9 mouse cellular contexts compared by ENCODE assay signal in the genomic region with DNA sequence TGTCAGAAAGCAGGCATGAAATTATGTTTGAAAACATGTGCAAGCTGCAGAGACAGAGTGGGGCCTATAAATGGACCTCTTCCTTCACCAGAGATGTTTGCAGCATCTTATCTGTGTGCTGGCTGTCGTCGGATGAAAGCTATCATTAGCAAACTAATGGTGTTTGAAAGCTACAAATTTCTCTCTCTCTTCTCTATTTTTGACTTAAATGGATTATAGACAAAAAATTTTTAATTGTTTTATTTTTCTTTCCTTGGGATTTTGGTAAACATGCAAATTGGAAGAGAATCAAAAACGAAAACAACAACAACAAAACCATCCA.
DNase-seq lines count a peak whose midpoint lies in the region; ATAC-seq lines count a peak whose summit lies in the region.
"Had no signal": no experiment of that assay in that cellular context is flagged by ENCODE, and none has a peak within 500 bp of the region (broad histone marks: within the 10 kb centered on the region; RNA-seq: fewer than 3 reads in every experiment).

No protein-coding gene starts in this region.

- no peak for DNase-seq in heart, postnatal 25 days (ENCODE audit: low spot score)
- DNase-seq in midbrain, embryonic 11.5 days (ENCODE audit: low spot score, missing footprints), result peak; percentile 84
- no peak for DNase-seq in gastrocnemius, postnatal 25 days
- DNase-seq in layer of hippocampus, adult 18-20 months (ENCODE audit: low spot score in 2 of 2), result no peak

- H3K36me3 ChIP-seq in heart, embryonic 16.5 days (ENCODE audit: control insufficient read depth, insufficient read depth), result no peaks in the 10 kb centered on the region
- no peaks in the 10 kb centered on the region for H3K36me3 ChIP-seq in embryonic facial prominence, embryonic 15.5 days
- H3K36me3 ChIP-seq in hindbrain, embryonic 16.5 days (ENCODE audit: control insufficient read depth, insufficient read depth, low read length), result no peaks in the 10 kb centered on the region
- no peaks in the 10 kb centered on the region for H3K36me3 ChIP-seq in midbrain, embryonic 11.5 days (ENCODE audit: control insufficient read depth, insufficient read depth, low read length)

- ATAC-seq in heart, embryonic 16.5 days (replicated peaks; ENCODE audit: extremely low read depth, insufficient read depth, low FRiP score), result no peak
- ATAC-seq in embryonic facial prominence, embryonic 15.5 days (ENCODE audit: insufficient number of reproducible peaks, low FRiP score, low TSS enrichment, low read depth), result no peak
- ATAC-seq in hindbrain, embryonic 16.5 days, result peak; percentile 66; the same call in 1 of the 2 replicates
- no peak for ATAC-seq in midbrain, embryonic 11.5 days (ENCODE audit: low FRiP score)
- ATAC-seq in megakaryocyte-erythroid progenitor cell, adult 5-6 weeks (replicated peaks; ENCODE audit: low FRiP score, low TSS enrichment, poor library complexity, severe bottlenecking), result no peak
- ATAC-seq: inflammation-experienced regulatory T-cells, adult 6 months had no signal

- H3K4me2 ChIP-seq in heart, embryonic 16.5 days (ENCODE audit: low read depth, low read length), result peak overlapping the region; percentile 53
- H3K4me2 ChIP-seq in embryonic facial prominence, embryonic 15.5 days (replicated peaks), result 0 out of 2 replicates have a peak overlapping the region, but pooled peaks have one; percentile 21
- H3K4me2 ChIP-seq in hindbrain, embryonic 16.5 days (ENCODE audit: low read length), result peak overlapping the region; percentile 25; the same call in 1 of the 2 replicates
- peak overlapping the region; percentile 6; the same call in 1 of the 2 replicates for H3K4me2 ChIP-seq in midbrain, embryonic 11.5 days

- H3K9ac ChIP-seq in heart, embryonic 16.5 days (ENCODE audit: low read length), result no peak overlapping the region
- H3K9ac ChIP-seq in embryonic facial prominence, embryonic 15.5 days, result no peak overlapping the region
- 0 out of 2 replicates have a peak overlapping the region, but pooled peaks have one; percentile 23 for H3K9ac ChIP-seq in hindbrain, embryonic 16.5 days (ENCODE audit: low read depth, low read length)
- peak overlapping the region; percentile 59 for H3K9ac ChIP-seq in midbrain, embryonic 11.5 days (ENCODE audit: low read length)

- intact Hi-C loops in heart, postnatal 25 days (cut with DNase I), result no loop called here

- H3K4me1 ChIP-seq in heart, embryonic 16.5 days (ENCODE audit: control insufficient read depth, insufficient read depth, low read length), result peaks cover 9% of the 10 kb centered on the region
- H3K4me1 ChIP-seq in embryonic facial prominence, embryonic 15.5 days, result peaks cover 9% of the 10 kb centered on the region
- peaks cover 21% of the 10 kb centered on the region for H3K4me1 ChIP-seq in hindbrain, embryonic 16.5 days (ENCODE audit: control insufficient read depth, insufficient read depth, low read depth, low read length)
- peaks cover 29% of the 10 kb centered on the region for H3K4me1 ChIP-seq in midbrain, embryonic 11.5 days (ENCODE audit: control insufficient read depth, insufficient read depth, low read length)

- H3K9me3 ChIP-seq in heart, embryonic 16.5 days (replicated peaks; ENCODE audit: control insufficient read depth, low read length), result no peaks in the 10 kb centered on the region
- no peaks in the 10 kb centered on the region for H3K9me3 ChIP-seq in embryonic facial prominence, embryonic 15.5 days (replicated peaks)
- no peaks in the 10 kb centered on the region for H3K9me3 ChIP-seq in hindbrain, embryonic 16.5 days (ENCODE audit: control insufficient read depth, low read length)
- no peaks in the 10 kb centered on the region for H3K9me3 ChIP-seq in midbrain, embryonic 11.5 days (ENCODE audit: control insufficient read depth, low read length)

- H3K27ac ChIP-seq in heart, embryonic 16.5 days (ENCODE audit: low read length), result no peak overlapping the region
- no peak overlapping the region for H3K27ac ChIP-seq in embryonic facial prominence, embryonic 15.5 days (replicated peaks)
- peak overlapping the region; percentile 80 for H3K27ac ChIP-seq in hindbrain, embryonic 16.5 days (ENCODE audit: low read depth, low read length)
- peak overlapping the region; percentile 86 for H3K27ac ChIP-seq in midbrain, embryonic 11.5 days (ENCODE audit: low read depth, low read length)

- WGBS in heart, embryonic 16.5 days, result 31% methylated on average over 3 of the region's 3 CpGs
- WGBS in embryonic facial prominence, embryonic 15.5 days, result 54% methylated on average over 3 of the region's 3 CpGs
- 34% methylated on average over 3 of the region's 3 CpGs for WGBS in hindbrain, embryonic 16.5 days
- WGBS in midbrain, embryonic 11.5 days, result 52% methylated on average over 3 of the region's 3 CpGs

- no peak overlapping the region; the same call in 1 of the 2 replicates for H3K4me3 ChIP-seq in heart, embryonic 16.5 days (ENCODE audit: low read length)
- no peak overlapping the region for H3K4me3 ChIP-seq in embryonic facial prominence, embryonic 15.5 days (replicated peaks)
- no peak overlapping the region for H3K4me3 ChIP-seq in hindbrain, embryonic 16.5 days (ENCODE audit: low read length)
- no peak overlapping the region for H3K4me3 ChIP-seq in midbrain, embryonic 11.5 days (ENCODE audit: low read depth, low read length)

- peaks cover 5% of the 10 kb centered on the region; the same call in 1 of the 2 replicates for H3K27me3 ChIP-seq in heart, embryonic 16.5 days (ENCODE audit: control insufficient read depth, insufficient read depth, low read length)
- no peaks in the 10 kb centered on the region for H3K27me3 ChIP-seq in embryonic facial prominence, embryonic 15.5 days
- no peaks in the 10 kb centered on the region for H3K27me3 ChIP-seq in hindbrain, embryonic 16.5 days (replicated peaks; ENCODE audit: control insufficient read depth, insufficient read depth, low read length)
- no peaks in the 10 kb centered on the region for H3K27me3 ChIP-seq in midbrain, embryonic 11.5 days (ENCODE audit: control insufficient read depth, insufficient read depth, low read length)

Comparison
In these comparisons a context has a peak if more than half of its experiments do, and no peak if none do; other contexts are left out.
1. H3K27ac ChIP-seq: peak in hindbrain, embryonic 16.5 days (single experiment) and midbrain, embryonic 11.5 days (single experiment); none in heart, embryonic 16.5 days (single experiment) and embryonic facial prominence, embryonic 15.5 days (single experiment).
2. H3K9ac ChIP-seq: peak in hindbrain, embryonic 16.5 days (single experiment) and midbrain, embryonic 11.5 days (single experiment); none in heart, embryonic 16.5 days (single experiment) and embryonic facial prominence, embryonic 15.5 days (single experiment).
3. Peak in every context shown above with its lines, with median percentiles within 50 percentile points of each other: H3K4me2 ChIP-seq.